Mouse (Mus musculus): ENCODE measurements around the gene Slc15a5. TPM values are rescaled to one million over a fixed set of nuclear protein-coding genes. Genes with fewer than 3 reads are reported as not detected.

Gene Slc15a5
- polyA plus RNA-seq, 1 experiment from 2014 or later, result not detected

GRCm38 (mm10) chr6:138077681-138078439, 1.9 kb downstream of the Slc15a5 start:
- no peaks in the 10 kb centered on the region for H3K27me3 ChIP-seq (ENCODE audit: insufficient read depth, low read length)
- H3K4me3 ChIP-seq (ENCODE audit: low read depth, low read length), result no peak overlapping the region
- TF ChIP-seq CTCF (IDR thresholded peaks at IDR 0.05; ENCODE audit: low read depth), result no peak
- no peak for TF ChIP-seq EP300 (IDR thresholded peaks at IDR 0.05; ENCODE audit: low read depth)
- H3K27ac ChIP-seq (ENCODE audit: low read depth), result no peak overlapping the region
- H3K4me2 ChIP-seq (ENCODE audit: low read depth, low read length), result no peak overlapping the region
- no peaks in the 10 kb centered on the region for H3K36me3 ChIP-seq (replicated peaks; ENCODE audit: insufficient read depth, low read length)
- H3K9me3 ChIP-seq (ENCODE audit: low read length), result no peaks in the 10 kb centered on the region
- no peak overlapping the region for H3K9ac ChIP-seq (replicated peaks)
- ATAC-seq (no peak), DNase-seq (no peak)
- WGBS (ENCODE audit: insufficient replicate concordance), result 60% methylated on average over 5 of the region's 5 CpGs
- peaks cover 11% of the 10 kb centered on the region; the same call in 1 of the 2 replicates for H3K4me1 ChIP-seq (ENCODE audit: insufficient read depth)

GRCm38 (mm10) chr6:138075723-138076122, 4.0 kb downstream of the Slc15a5 start:
- H3K27me3 ChIP-seq (ENCODE audit: insufficient read depth, low read length), result no peaks in the 10 kb centered on the region
- H3K27ac ChIP-seq (ENCODE audit: low read depth), result no peak overlapping the region
- no peak for TF ChIP-seq CTCF (IDR thresholded peaks at IDR 0.05; ENCODE audit: low read depth)
- 0 out of 2 replicates have a peak, but pooled peaks have one; percentile 24 for TF ChIP-seq EP300 (IDR thresholded peaks at IDR 0.05; ENCODE audit: low read depth)
- DNase-seq (no peak), ATAC-seq (peak; percentile 76)
- no peaks in the 10 kb centered on the region for H3K9me3 ChIP-seq (ENCODE audit: low read length)
- no peaks in the 10 kb centered on the region for H3K36me3 ChIP-seq (replicated peaks; ENCODE audit: insufficient read depth, low read length)
- H3K4me1 ChIP-seq (ENCODE audit: insufficient read depth), result peaks cover 7% of the 10 kb centered on the region; the same call in 1 of the 2 replicates
- H3K9ac ChIP-seq (replicated peaks), result no peak overlapping the region
- no peak overlapping the region for H3K4me3 ChIP-seq (ENCODE audit: low read depth, low read length)
- no peak overlapping the region for H3K4me2 ChIP-seq (ENCODE audit: low read depth, low read length)
- WGBS (ENCODE audit: insufficient replicate concordance), result 86% methylated on average over 1 of the region's 1 CpGs

- DNase-seq (no peak), ATAC-seq (no peak)
- Histone ChIP-seq H3K4me3 (ENCODE audit: low read depth, low read length) (no peak overlapping the region), H3K9me3 (ENCODE audit: low read length) (no peaks in the 10 kb centered on the region), H3K4me2 (ENCODE audit: low read depth, low read length) (no peak overlapping the region), H3K27ac (ENCODE audit: low read depth) (no peak overlapping the region), H3K9ac (replicated peaks) (no peak overlapping the region), H3K4me1 (ENCODE audit: insufficient read depth) (peaks cover 7% of the 10 kb centered on the region; the same call in 1 of the 2 replicates), H3K27me3 (ENCODE audit: insufficient read depth, low read length) (no peaks in the 10 kb centered on the region), H3K36me3 (replicated peaks; ENCODE audit: insufficient read depth, low read length) (no peaks in the 10 kb centered on the region)
- 56% methylated on average over 2 of the region's 2 CpGs for WGBS (ENCODE audit: insufficient replicate concordance)
- no peak for TF ChIP-seq CTCF (IDR thresholded peaks at IDR 0.05; ENCODE audit: low read depth)
- no peak for TF ChIP-seq EP300 (IDR thresholded peaks at IDR 0.05; ENCODE audit: low read depth)
These were observed 6.2 kb downstream of the Slc15a5 start for GRCm38 (mm10) chr6:138073540-138073939.

- Histone ChIP-seq H3K4me3 (ENCODE audit: low read depth, low read length) (no peak overlapping the region), H3K9ac (replicated peaks) (no peak overlapping the region), H3K9me3 (ENCODE audit: low read length) (no peaks in the 10 kb centered on the region), H3K4me2 (ENCODE audit: low read depth, low read length) (no peak overlapping the region), H3K4me1 (ENCODE audit: insufficient read depth) (peaks cover 7% of the 10 kb centered on the region; the same call in 1 of the 2 replicates), H3K27ac (ENCODE audit: low read depth) (no peak overlapping the region), H3K27me3 (ENCODE audit: insufficient read depth, low read length) (no peaks in the 10 kb centered on the region), H3K36me3 (replicated peaks; ENCODE audit: insufficient read depth, low read length) (no peaks in the 10 kb centered on the region)
- DNase-seq (no peak), ATAC-seq (no peak)
- TF ChIP-seq CTCF (IDR thresholded peaks at IDR 0.05; ENCODE audit: low read depth) (no peak), EP300 (IDR thresholded peaks at IDR 0.05; ENCODE audit: low read depth) (no peak)
- WGBS (ENCODE audit: insufficient replicate concordance), result 76% methylated on average over 8 of the region's 8 CpGs
These were observed 6.8 kb downstream of the Slc15a5 start for GRCm38 (mm10) chr6:138072963-138073339.

- no peak overlapping the region for H3K4me3 ChIP-seq (ENCODE audit: low read depth, low read length)
- H3K9ac ChIP-seq (replicated peaks), result no peak overlapping the region
- no peaks in the 10 kb centered on the region for H3K27me3 ChIP-seq (ENCODE audit: insufficient read depth, low read length)
- peaks cover 7% of the 10 kb centered on the region; the same call in 1 of the 2 replicates for H3K4me1 ChIP-seq (ENCODE audit: insufficient read depth)
- no peak for TF ChIP-seq EP300 (IDR thresholded peaks at IDR 0.05; ENCODE audit: low read depth)
- 0 out of 2 replicates have a peak, but pooled peaks have one; percentile 10 for TF ChIP-seq CTCF (IDR thresholded peaks at IDR 0.05; ENCODE audit: low read depth)
- H3K27ac ChIP-seq (ENCODE audit: low read depth), result no peak overlapping the region; the same call in 1 of the 2 replicates
- ATAC-seq (peak; percentile 52), DNase-seq (no peak)
- H3K4me2 ChIP-seq (ENCODE audit: low read depth, low read length), result no peak overlapping the region
- no peaks in the 10 kb centered on the region for H3K36me3 ChIP-seq (replicated peaks; ENCODE audit: insufficient read depth, low read length)
- H3K9me3 ChIP-seq (ENCODE audit: low read length), result no peaks in the 10 kb centered on the region
- WGBS (ENCODE audit: insufficient replicate concordance), result 66% methylated on average over 5 of the region's 5 CpGs
These were observed 7.4 kb downstream of the Slc15a5 start for GRCm38 (mm10) chr6:138072110-138072962.

Data from liver, postnatal 0 days (tissue).